Mouse (Mus musculus) MEL (cell line): ENCODE data around the gene Gm8094. TPM values are rescaled to one million over a fixed set of nuclear protein-coding genes. Genes with fewer than 3 reads are reported as not detected.

Experiments used
- polyA plus RNA-seq, 2 experiments: library from polyadenylated mRNA; stranded (reverse) in 1 of 2; unstranded in 1 of 2; fragments of >175 nt in 1 of 2; fragments of >200 nt in 1 of 2; gene quantifications; 2 replicates each; pipeline versions ENCODE4 v1.2.1 to v1.2.4; 2012; ENCODE audit warnings: low replicate concordance in 2 of 2, low read depth in 1 of 2; ENCODE audit not compliant: insufficient read length in 2 of 2, insufficient read depth in 1 of 2, missing spikeins in 1 of 2
- total RNA-seq: library from RNA; depleted of rRNA; stranded (reverse); fragments of 300-350 nt; gene quantifications from 2 replicates; pipeline ENCODE4 v1.2.3, GENCODE M21; 2012; rRNA removed

The Gm8094 gene
- total and polyA plus RNA-seq, 3 experiments, result not detected

Other genes with a start within 250 kb of the Gm8094 start
- gene Gm21977, start 223.2 kb downstream of the Gm8094 start, total RNA-seq, result not detected in 2 replicates
- gene Gm21977, start 223.2 kb downstream of the Gm8094 start, polyA plus RNA-seq, result not detected
- not detected in 2 replicates for gene Gm8082, start 83.0 kb downstream of the Gm8094 start, total RNA-seq
- gene Gm8082, start 83.0 kb downstream of the Gm8094 start, polyA plus RNA-seq, result not detected
- not detected in 2 replicates for gene Gm10376, start 61.0 kb downstream of the Gm8094 start, total RNA-seq
- not detected for gene Gm10376, start 61.0 kb downstream of the Gm8094 start, polyA plus RNA-seq
- gene Gm8104, start 24.0 kb upstream of the Gm8094 start, total RNA-seq, result not detected in 2 replicates
- gene Gm8104, start 24.0 kb upstream of the Gm8094 start, polyA plus RNA-seq, result not detected
- not detected in 2 replicates for gene Gm7233, start 103.2 kb upstream of the Gm8094 start, total RNA-seq
- gene Gm7233, start 103.2 kb upstream of the Gm8094 start, polyA plus RNA-seq, result not detected
- gene Gm8122, start 158.7 kb upstream of the Gm8094 start, total RNA-seq, result not detected in 2 replicates
- gene Gm8122, start 158.7 kb upstream of the Gm8094 start, polyA plus RNA-seq, result not detected
- not detected in 2 replicates for gene Gm8126, start 182.0 kb upstream of the Gm8094 start, total RNA-seq
- not detected for gene Gm8126, start 182.0 kb upstream of the Gm8094 start, polyA plus RNA-seq
- gene Gm9732, start 198.4 kb upstream of the Gm8094 start, total RNA-seq, result 0.08 TPM in 1 of 2 replicates, not detected in the other
- gene Gm9732, start 198.4 kb upstream of the Gm8094 start, polyA plus RNA-seq, result not detected
- not detected in 2 replicates for gene Gm8127, start 217.2 kb upstream of the Gm8094 start, total RNA-seq
- not detected for gene Gm8127, start 217.2 kb upstream of the Gm8094 start, polyA plus RNA-seq